Mouse (Mus musculus) layer of hippocampus, postnatal 36 days (tissue): ENCODE measurements around the gene Kcnip4. TPM values are rescaled to one million over a fixed set of nuclear protein-coding genes. Genes with fewer than 3 reads are reported as not detected.

Experiments
- DNase-seq, 2 experiments: peaks; one replicate each; pipeline ENCODE4 v3.0.0; 2022
- total RNA-seq, 2 experiments: library from RNA; stranded (reverse); gene quantifications; 2 replicates each; pipeline ENCODE4 v1.2.3; 2021

The Kcnip4 gene
- total RNA-seq, 2 experiments from 2014 or later: 51.7 to 52.6 TPM

DNA sequence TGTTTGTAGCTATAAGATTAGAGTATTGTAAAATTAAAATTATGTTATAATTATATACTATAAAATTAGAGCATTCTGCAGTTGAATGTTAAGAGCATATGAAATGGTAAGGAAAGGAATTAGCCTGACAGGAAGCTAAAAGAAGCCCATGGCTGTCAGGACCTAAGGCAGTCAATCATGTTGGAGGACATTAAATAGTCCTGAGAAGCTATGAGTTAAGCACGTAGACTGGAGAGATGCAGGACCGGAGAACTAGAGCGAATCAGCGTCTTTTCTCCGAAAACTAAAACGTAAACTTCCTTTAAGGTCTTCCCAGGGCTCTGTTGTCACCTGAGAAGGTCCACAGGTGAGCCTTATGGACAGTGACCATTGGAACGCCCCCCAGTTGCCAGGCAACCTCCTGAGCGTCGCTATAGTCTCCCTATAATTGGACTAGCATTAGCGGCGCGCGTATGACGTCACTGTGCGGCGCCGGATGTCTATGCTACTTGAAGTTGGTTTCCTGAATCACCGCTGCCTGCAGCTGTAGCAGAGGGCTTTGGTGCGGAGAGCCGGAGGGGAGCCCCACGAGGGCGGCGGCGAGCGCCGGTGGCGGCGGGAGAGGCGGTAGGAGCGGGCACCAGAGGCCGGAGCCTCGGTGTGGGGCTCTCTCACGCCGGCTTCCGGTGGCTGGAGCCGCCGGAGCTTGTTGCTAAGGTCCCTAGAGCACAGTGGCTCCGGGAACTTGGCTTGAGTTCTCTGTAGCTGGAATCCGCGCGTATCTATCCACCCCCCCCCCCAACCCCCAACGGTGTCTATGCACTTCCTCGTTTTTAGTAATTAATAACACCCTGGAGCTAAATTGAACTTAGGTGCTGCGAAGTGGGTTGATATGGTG lies 1152.6 kb downstream of the Kcnip4 start:
- peak; percentile 94 to 95 for DNase-seq

- DNase-seq: no peak
Observed at GRCm38 (mm10) chr5:48349309-48349708, 1175.4 kb downstream of the Kcnip4 start.

DNA sequence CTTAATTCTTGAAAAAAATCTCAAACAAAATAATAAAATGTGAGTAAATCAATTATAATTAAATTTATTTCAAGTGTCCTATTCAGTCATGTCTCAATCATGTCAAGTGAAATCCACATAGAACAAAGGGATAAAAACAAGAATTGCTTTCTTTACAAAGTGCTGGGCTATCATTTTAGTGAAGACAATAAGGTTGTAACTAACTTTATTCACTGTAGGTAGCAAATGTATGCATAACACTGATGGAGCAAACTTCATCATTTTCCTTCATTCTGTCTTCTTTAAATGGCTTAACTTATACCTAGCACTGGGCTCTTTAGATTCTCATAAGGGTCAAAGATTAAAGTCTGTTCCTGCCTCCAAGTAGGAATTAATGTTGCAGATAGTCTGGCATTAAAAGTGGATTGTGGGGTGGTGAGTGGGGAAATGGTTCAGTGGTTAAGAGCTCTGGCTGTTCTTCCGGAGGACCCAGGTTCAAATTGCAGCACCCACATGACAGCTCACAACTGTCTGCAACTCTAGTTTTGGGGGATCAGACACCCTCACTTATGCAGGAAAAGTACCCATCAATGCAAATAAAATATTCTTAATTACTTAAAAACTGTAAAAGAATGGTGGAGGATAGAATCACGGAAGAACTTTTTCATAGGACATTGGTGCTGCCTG lies 1178.6 kb downstream of the Kcnip4 start:
- DNase-seq: no peak

GRCm38 (mm10) chr5:48345095-48345982 lies 1179.4 kb downstream of the Kcnip4 start:
- no peak for DNase-seq

DNA sequence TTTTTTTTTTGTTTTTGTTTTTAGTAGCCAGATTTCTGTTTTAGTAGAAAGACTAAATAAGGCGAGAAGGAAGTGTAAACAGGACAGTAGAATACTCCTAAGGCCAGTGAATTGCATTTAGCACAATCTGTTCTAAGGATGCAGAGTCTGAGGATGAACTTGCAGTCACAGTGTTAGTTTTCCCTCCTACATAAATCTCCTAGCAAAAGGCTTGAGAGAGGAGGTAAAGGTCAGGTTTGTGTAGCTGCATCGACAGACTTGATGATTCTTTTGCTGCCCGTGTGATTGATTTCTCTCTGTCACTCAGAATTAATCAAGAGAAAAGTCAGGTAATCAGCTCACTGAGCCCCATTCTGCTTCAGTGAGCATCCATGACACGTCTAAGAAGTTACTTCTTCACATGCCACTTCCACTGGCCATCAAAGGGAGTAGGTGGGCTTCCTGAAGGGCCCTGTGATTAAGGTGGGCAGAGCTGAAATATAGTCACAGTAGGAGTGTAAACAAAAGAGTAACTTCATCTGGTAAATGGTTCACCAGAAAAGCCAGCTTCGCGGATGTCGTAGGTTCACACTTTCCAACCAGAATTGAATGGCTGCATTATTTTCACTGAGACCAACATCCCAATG lies 1183.8 kb downstream of the Kcnip4 start:
- DNase-seq: no peak
